Mouse (Mus musculus) hindbrain, embryonic 14.5 days (tissue): ENCODE measurements around the gene Cct7. TPM values are rescaled to one million over a fixed set of nuclear protein-coding genes. Genes with fewer than 3 reads are reported as not detected.
"Not testable (repeated sequence)": the region's sequence is repeated elsewhere in the genome, so short reads cannot be mapped to it uniquely, and the experiment has no call there.

Experiments used
- ATAC-seq: fragments of 200-750 bp; cut with Nextera tagmentation; 2 replicates; pipeline ENCODE4 v1.8.0; 2017; ENCODE audit warnings: moderate number of reproducible peaks, mild to moderate bottlenecking, moderate TSS enrichment, moderate library complexity; ENCODE audit not compliant: low FRiP score
- DNase-seq: peaks from one replicate; pipeline ENCODE4 v3.0.0-alpha.2; 2015; ENCODE audit warnings: low spot score
- H3K27ac ChIP-seq: fragments of 300-500 bp; sonication (generic); 2 replicates; pipeline ENCODE4 v1.5.1; 2014; ENCODE audit warnings: mild to moderate bottlenecking, moderate library complexity
- H3K27me3 ChIP-seq: fragments of 300-500 bp; sonication (generic); 2 replicates; pipeline ENCODE4 v1.6.1; 2014; ENCODE audit warnings: mild to moderate bottlenecking, low read length, mixed read lengths; ENCODE audit not compliant: control insufficient read depth, insufficient read depth
- H3K36me3 ChIP-seq: fragments of 300-500 bp; sonication (generic); replicated peaks from 2 replicates; pipeline ENCODE4 v1.6.1; 2014; ENCODE audit not compliant: control insufficient read depth, insufficient read depth
- H3K4me1 ChIP-seq: fragments of 300-500 bp; sonication (generic); replicated peaks from 2 replicates; pipeline ENCODE4 v1.6.1; 2014; ENCODE audit warnings: antibody characterized with exemption, low read length, mixed read lengths; ENCODE audit not compliant: control insufficient read depth, insufficient read depth
- H3K4me2 ChIP-seq: fragments of 300-500 bp; sonication (generic); replicated peaks from 2 replicates; pipeline ENCODE4 v1.6.1; 2014; ENCODE audit warnings: mild to moderate bottlenecking, moderate library complexity
- H3K4me3 ChIP-seq: fragments of 300-500 bp; sonication (generic); replicated peaks from 2 replicates; pipeline ENCODE4 v1.5.1; 2014; ENCODE audit warnings: mild to moderate bottlenecking, low read length
- H3K9ac ChIP-seq: fragments of 300-500 bp; sonication (generic); 2 replicates; pipeline ENCODE4 v1.6.1; 2014
- H3K9me3 ChIP-seq: fragments of 300-500 bp; sonication (generic); 2 replicates; pipeline ENCODE4 v1.6.1; 2016; ENCODE audit warnings: low read length; ENCODE audit not compliant: control insufficient read depth
- WGBS: fragments of 180-500 bp; shearing (Covaris S2); extraction: QIAGEN DNeasy Blood & Tissue Kit; methylation state at CpG from one replicate; pipeline ENCODE4 v1.1.7; 2014; 5-methylcytosine and 5-hydroxymethylcytosine counted together
- polyA plus RNA-seq: library from polyadenylated mRNA; unstranded; fragments of >200 nt; fragmentation: Nextera tagmentation; extraction: Ambion mirVana; gene quantifications from 2 replicates; pipeline ENCODE4 v1.2.1, GENCODE M21; 2014

Cct7 gene
- polyA plus RNA-seq, 1 experiment from 2014 or later, result 566 TPM

GRCm38 (mm10) chr6:85450140-85450539, 1.2 kb upstream of the Cct7 start:
- H3K4me3 ChIP-seq, result 0 out of 2 replicates have a peak overlapping the region, but pooled peaks have one; percentile 70
- H3K27me3 ChIP-seq, DNase-seq, H3K27ac ChIP-seq, ATAC-seq, H3K9me3 ChIP-seq, H3K9ac ChIP-seq: not testable (repeated sequence)
- 64% methylated on average over 1 of the region's 1 CpGs for WGBS
- peaks cover 27% of the 10 kb centered on the region for H3K36me3 ChIP-seq
- peak overlapping the region; percentile 97 for H3K4me2 ChIP-seq
- H3K4me1 ChIP-seq, result peaks cover 25% of the 10 kb centered on the region

GRCm38 (mm10) chr6:85451664-85452410, 523 bp downstream of the Cct7 start, which contains the start of gene Pradc1:
Gene Pradc1, minus strand, starts transcription at chr6:85451970.
- H3K4me2 ChIP-seq, result peak within 1 kb of the TSS; percentile 97
- H3K27me3 ChIP-seq, result no peaks in the 10 kb centered on the region
- H3K4me1 ChIP-seq, result peaks cover 35% of the 10 kb centered on the region
- peak within 1 kb of the TSS; percentile 92 for H3K27ac ChIP-seq
- DNase-seq, result peak; percentile 99
- peak within 1 kb of the TSS; percentile 70 for H3K4me3 ChIP-seq
- 0 out of 2 replicates have a peak, but pooled peaks cover 11% of the 10 kb centered on the region for H3K36me3 ChIP-seq
- peak within 1 kb of the TSS; percentile 89 for H3K9ac ChIP-seq
- ATAC-seq, result peak; percentile 91
- under 1% methylated on average over 54 of the region's 54 CpGs for WGBS
- H3K9me3 ChIP-seq, result no peaks in the 10 kb centered on the region

GRCm38 (mm10) chr6:85452411-85452665, 1.0 kb downstream of the Cct7 start:
- peak overlapping the region; percentile 97 for H3K4me2 ChIP-seq
- DNase-seq (no peak), ATAC-seq (no peak)
- H3K9me3 ChIP-seq, result no peaks in the 10 kb centered on the region
- H3K4me1 ChIP-seq, result peaks cover 37% of the 10 kb centered on the region
- H3K36me3 ChIP-seq, result 0 out of 2 replicates have a peak, but pooled peaks cover 7% of the 10 kb centered on the region
- H3K27me3 ChIP-seq, result no peaks in the 10 kb centered on the region
- peak overlapping the region; percentile 92 for H3K27ac ChIP-seq
- peak overlapping the region; percentile 70 for H3K4me3 ChIP-seq
- WGBS, result under 1% methylated on average over 15 of the region's 15 CpGs
- H3K9ac ChIP-seq, result peak overlapping the region; percentile 89

GRCm38 (mm10) chr6:85452816-85453215, 1.5 kb downstream of the Cct7 start:
- ATAC-seq (no peak), DNase-seq (peak; percentile 26)
- H3K36me3 ChIP-seq, result 0 out of 2 replicates have a peak, but pooled peaks cover 4% of the 10 kb centered on the region
- H3K4me2 ChIP-seq, result peak overlapping the region; percentile 97
- H3K9ac ChIP-seq, result peak overlapping the region; percentile 89
- peaks cover 37% of the 10 kb centered on the region for H3K4me1 ChIP-seq
- peak overlapping the region; percentile 70 for H3K4me3 ChIP-seq
- no peaks in the 10 kb centered on the region for H3K9me3 ChIP-seq
- peak overlapping the region; percentile 92; the same call in 1 of the 2 replicates for H3K27ac ChIP-seq
- 12% methylated on average over 7 of the region's 7 CpGs for WGBS
- H3K27me3 ChIP-seq, result no peaks in the 10 kb centered on the region

GRCm38 (mm10) chr6:85459621-85460020, 8.3 kb downstream of the Cct7 start:
- no peak overlapping the region for H3K9ac ChIP-seq
- 92% methylated on average over 2 of the region's 2 CpGs for WGBS
- H3K4me1 ChIP-seq, result peaks cover 17% of the 10 kb centered on the region
- no peak overlapping the region for H3K4me3 ChIP-seq
- no peaks in the 10 kb centered on the region for H3K27me3 ChIP-seq
- DNase-seq, result no peak
- no peak for ATAC-seq
- H3K4me2 ChIP-seq, result no peak overlapping the region
- H3K36me3 ChIP-seq, result peaks cover 54% of the 10 kb centered on the region
- no peaks in the 10 kb centered on the region for H3K9me3 ChIP-seq
- H3K27ac ChIP-seq, result no peak overlapping the region

GRCm38 (mm10) chr6:85465381-85465780, 14.1 kb downstream of the Cct7 start:
- no peaks in the 10 kb centered on the region for H3K27me3 ChIP-seq
- H3K4me3 ChIP-seq, result no peak overlapping the region
- H3K4me2 ChIP-seq, result no peak overlapping the region
- H3K4me1 ChIP-seq, result no peaks in the 10 kb centered on the region
- no peak overlapping the region for H3K27ac ChIP-seq
- ATAC-seq (no peak), DNase-seq (peak; percentile 65)
- H3K36me3 ChIP-seq, result peaks cover 93% of the 10 kb centered on the region
- H3K9ac ChIP-seq, result no peak overlapping the region
- H3K9me3 ChIP-seq, result no peaks in the 10 kb centered on the region

- H3K27ac ChIP-seq, result no peak overlapping the region
- H3K4me3 ChIP-seq, result no peak overlapping the region
- peaks cover 80% of the 10 kb centered on the region for H3K36me3 ChIP-seq
- H3K4me2 ChIP-seq, result no peak overlapping the region
- H3K9me3 ChIP-seq, result no peaks in the 10 kb centered on the region
- H3K27me3 ChIP-seq, result no peaks in the 10 kb centered on the region
- DNase-seq (no peak), ATAC-seq (0 out of 2 replicates have a peak, but pooled peaks have one; percentile 25)
- no peaks in the 10 kb centered on the region for H3K4me1 ChIP-seq
- no peak overlapping the region for H3K9ac ChIP-seq
- 84% methylated on average over 5 of the region's 5 CpGs for WGBS
These were observed 18.5 kb downstream of the Cct7 start for GRCm38 (mm10) chr6:85469660-85470430.

- H3K36me3 ChIP-seq, result peaks cover 76% of the 10 kb centered on the region
- WGBS, result 63% methylated on average over 8 of the region's 8 CpGs
These were observed 20.6 kb downstream of the Cct7 start for GRCm38 (mm10) chr6:85471962-85472361.

GRCm38 (mm10) chr6:85472542-85472941, 21.2 kb downstream of the Cct7 start:
- DNase-seq (no peak), ATAC-seq (no peak)
- 62% methylated on average over 5 of the region's 5 CpGs for WGBS
- H3K27me3 ChIP-seq, result no peaks in the 10 kb centered on the region
- H3K9ac ChIP-seq, result no peak overlapping the region
- peaks cover 70% of the 10 kb centered on the region for H3K36me3 ChIP-seq
- no peak overlapping the region for H3K4me2 ChIP-seq
- H3K4me1 ChIP-seq, result no peaks in the 10 kb centered on the region
- H3K27ac ChIP-seq, result no peak overlapping the region
- no peak overlapping the region for H3K4me3 ChIP-seq
- no peaks in the 10 kb centered on the region for H3K9me3 ChIP-seq

More at GRCm38 (mm10) chr6:85471962-85472361, 20.6 kb downstream of the Cct7 start:
- ATAC-seq, result no peak
- Histone ChIP-seq H3K4me1 (no peaks in the 10 kb centered on the region), H3K27ac (no peak overlapping the region), H3K9ac (no peak overlapping the region), H3K4me3 (no peak overlapping the region), H3K27me3 (no peaks in the 10 kb centered on the region), H3K9me3 (no peaks in the 10 kb centered on the region), H3K4me2 (no peak overlapping the region)
- no peak for DNase-seq
